Mouse (Mus musculus): Measurements from ENCODE around the gene Arid5b. TPM values are rescaled to one million over a fixed set of nuclear protein-coding genes. Genes with fewer than 3 reads are reported as not detected.

Gene Arid5b
- total RNA-seq, 2 experiments from 2014 or later, result 14.7 to 18.7 TPM

- DNase-seq (ENCODE audit: low spot score in 2 of 2), result no peak
These were observed 186.7 kb downstream of the Arid5b start for GRCm38 (mm10) chr10:68091840-68092239.

DNA sequence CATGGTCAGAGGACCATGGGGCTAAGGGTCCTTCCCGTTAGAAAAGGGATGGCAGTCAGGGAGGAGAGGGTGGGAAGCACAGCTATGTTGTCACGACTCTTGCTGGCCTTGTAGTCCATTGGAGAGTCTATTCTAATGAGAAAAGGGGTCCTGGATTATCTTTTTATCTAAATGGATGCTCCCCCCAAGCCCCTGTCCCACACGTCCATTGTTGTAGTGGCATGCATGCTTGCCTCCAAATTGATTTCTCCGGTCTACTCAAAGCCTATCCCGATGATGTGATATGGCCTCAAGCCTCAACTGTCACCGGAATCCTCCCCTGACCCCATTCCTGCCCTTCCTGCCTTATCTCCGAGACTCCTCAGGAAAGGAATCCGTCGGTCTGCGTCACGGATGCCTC is 187.5 kb downstream of the Arid5b start:
- DNase-seq (ENCODE audit: low spot score in 2 of 2), result no peak

GRCm38 (mm10) chr10:68090544-68090943 is 188.0 kb downstream of the Arid5b start:
- DNase-seq (ENCODE audit: low spot score in 2 of 2), result no peak

GRCm38 (mm10) chr10:68090197-68090535 is 188.4 kb downstream of the Arid5b start:
- DNase-seq (ENCODE audit: low spot score in 2 of 2), result no peak

- DNase-seq (ENCODE audit: low spot score in 2 of 2), result no peak
These were observed 188.9 kb downstream of the Arid5b start for GRCm38 (mm10) chr10:68089435-68090196.

GRCm38 (mm10) chr10:68087722-68088121 is 190.8 kb downstream of the Arid5b start:
- DNase-seq (ENCODE audit: low spot score in 2 of 2), result no peak

- no peak for DNase-seq (ENCODE audit: low spot score in 2 of 2)
These were observed 191.6 kb downstream of the Arid5b start for GRCm38 (mm10) chr10:68086973-68087372.

- DNase-seq (ENCODE audit: low spot score in 2 of 2), result no peak
These were observed 193.0 kb downstream of the Arid5b start for GRCm38 (mm10) chr10:68085574-68085973.

DNA sequence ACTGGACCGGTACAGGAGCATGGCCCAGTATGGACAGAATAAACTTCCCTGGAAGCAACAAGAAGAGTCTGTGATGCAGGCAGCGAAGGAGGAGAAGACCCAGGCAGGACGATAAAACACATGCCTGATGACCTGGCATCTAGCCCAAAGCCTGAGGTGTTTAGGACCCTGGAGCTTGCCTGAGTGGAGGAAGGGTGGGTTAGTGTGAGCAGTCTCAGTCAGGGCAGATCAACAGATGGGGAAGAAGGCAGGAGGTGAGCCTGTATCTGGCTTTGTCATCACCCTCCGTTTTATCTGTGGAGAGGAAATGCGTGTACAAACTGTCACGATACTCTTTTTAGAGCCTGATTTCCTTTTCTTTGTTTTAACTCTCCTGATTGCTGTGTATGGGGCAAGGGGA is 196.8 kb downstream of the Arid5b start:
- DNase-seq (ENCODE audit: low spot score in 2 of 2), result no peak

GRCm38 (mm10) chr10:68079910-68080670 is 198.4 kb downstream of the Arid5b start:
- no peak for DNase-seq (ENCODE audit: low spot score in 2 of 2)

- no peak for DNase-seq (ENCODE audit: low spot score in 2 of 2)
These were observed 199.8 kb downstream of the Arid5b start for GRCm38 (mm10) chr10:68078708-68079107.

GRCm38 (mm10) chr10:68075181-68075580 is 203.4 kb downstream of the Arid5b start:
- DNase-seq (ENCODE audit: low spot score in 2 of 2), result no peak

DNA sequence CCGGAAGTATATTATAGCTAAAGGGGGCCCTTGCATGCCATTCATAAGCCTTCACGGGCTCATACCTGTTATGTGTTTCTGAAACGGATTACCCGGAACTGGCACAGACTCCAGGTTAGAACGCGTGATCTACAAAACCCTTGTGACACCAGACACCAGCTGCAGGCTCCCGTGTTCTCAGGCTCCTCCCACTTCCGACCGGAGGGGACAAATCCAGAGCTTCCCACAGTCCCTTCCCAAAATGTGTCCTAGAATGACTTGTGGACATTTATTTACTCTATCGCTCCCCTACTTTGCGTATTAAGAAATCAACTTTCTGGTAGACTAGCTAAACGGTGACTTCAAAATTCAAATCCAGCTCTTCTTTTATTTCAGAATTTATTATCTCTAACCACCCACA is 204.2 kb downstream of the Arid5b start:
- no peak for DNase-seq (ENCODE audit: low spot score in 2 of 2)

DNA sequence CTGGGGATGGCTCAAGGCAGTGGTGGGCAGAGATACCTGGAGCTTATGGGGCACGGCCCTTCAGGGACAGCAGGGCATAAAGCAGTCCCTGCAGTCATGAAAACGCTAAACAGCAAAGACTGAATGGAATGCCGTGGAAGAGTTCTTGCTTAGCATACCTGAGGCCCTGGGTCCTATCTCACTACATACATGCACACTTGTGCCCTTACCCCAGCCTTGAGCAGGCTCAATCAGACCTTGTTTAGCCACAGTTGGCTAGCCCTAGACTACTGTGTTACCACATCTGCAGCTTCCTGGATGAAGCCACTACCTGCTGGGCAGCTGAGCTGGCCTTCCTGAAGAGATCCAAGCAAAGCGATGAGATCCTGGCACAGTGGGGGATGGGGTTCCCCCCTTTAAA is 205.9 kb downstream of the Arid5b start:
- DNase-seq (ENCODE audit: low spot score in 2 of 2), result no peak

DNA sequence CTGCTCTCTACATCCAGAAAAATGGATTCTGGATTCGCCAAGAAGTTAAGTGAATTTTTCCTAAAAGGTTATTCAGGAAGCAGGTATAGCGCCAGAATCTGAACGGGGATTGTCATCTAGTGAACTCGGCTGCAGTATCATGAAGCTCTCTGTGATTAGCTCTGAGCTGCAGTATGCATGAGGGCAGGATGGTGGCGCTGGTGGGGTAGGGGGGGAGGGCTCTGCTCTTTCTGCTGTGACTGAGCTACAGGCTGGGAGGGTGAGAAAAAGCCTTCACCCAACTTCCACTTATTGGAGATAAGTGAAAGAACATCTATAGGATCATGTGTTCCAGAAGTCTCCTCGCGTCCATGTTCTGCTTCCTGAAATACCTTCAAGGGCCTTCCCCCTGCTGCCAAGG is 207.5 kb downstream of the Arid5b start:
- DNase-seq (ENCODE audit: low spot score in 2 of 2), result no peak

DNA sequence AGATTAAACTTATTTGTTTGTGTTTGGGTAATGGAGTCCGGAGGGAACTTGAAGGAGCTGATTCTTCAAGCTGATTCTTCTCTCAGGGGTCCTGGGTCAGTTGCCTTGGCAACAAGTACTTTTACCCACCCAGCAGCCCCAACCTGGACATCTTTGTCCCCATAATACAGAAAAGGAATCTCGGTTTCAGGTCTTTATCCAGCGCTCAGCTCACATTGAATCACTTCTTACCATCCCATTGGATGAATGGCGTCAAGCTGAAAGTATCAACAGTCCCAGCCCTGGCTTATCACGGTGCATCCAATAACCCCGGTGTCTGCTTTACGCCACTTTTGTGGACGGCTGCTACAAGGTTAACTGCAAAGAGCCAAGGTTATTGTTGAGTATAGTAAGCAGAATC is 210.1 kb downstream of the Arid5b start:
- no peak for DNase-seq (ENCODE audit: low spot score in 2 of 2)

DNA sequence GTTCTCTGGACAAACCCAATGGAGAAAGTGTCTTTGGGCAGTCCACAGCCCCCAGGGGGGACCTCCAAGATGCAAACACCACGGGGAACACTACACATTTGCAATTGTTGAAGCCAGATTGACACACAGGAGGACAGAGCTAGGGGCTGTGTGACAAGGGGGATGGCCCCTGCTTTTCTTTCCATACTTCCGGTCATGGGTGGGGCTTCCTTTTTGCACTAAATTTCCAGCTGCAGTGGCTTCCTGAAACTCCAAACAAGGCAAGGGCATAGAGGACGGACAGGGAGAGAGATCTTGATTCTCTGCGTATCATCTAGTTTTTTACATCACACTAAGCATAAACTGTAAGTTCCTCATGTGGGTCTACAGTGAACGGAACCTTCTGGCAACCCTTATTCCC is 210.6 kb downstream of the Arid5b start:
- no peak for DNase-seq (ENCODE audit: low spot score in 2 of 2)

DNA sequence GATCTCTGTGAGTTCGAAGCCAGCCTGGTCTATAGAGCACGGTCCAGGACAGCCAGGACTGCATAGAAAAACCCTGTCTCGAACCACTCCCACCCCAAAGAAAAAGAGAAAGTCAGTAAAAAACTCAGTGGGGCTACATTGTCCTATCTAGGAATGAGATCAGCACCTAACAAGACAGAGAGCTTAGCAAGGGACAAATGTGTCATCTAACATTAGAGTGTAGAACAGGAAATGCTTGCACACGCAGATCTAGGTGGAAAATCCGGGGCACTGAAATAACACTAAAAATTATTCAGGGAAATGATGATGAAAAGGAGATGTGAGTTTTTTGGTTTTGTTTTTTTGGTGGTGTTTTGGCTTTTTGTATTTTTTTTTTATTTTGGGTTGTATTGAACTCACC is 212.4 kb downstream of the Arid5b start:
- no peak for DNase-seq (ENCODE audit: low spot score in 2 of 2)

DNA sequence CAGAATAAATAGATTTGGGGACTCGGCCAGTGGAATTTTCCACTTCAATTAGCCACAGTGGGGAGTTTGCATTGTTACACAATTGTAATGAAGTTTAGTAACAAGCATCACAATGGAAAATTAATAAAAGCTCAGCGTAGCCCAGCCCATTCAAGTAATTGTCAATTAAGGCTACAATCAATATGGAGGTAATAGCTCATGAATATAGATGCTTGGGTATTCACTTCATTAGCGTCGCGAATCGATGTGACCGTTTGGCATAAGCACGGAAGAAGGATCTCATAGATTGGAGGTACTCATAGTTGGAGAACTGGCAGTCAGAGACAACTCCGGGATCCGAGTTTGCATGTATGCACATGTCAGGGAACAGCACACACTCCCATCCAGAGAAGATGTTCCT is 214.0 kb downstream of the Arid5b start:
- no peak for DNase-seq (ENCODE audit: low spot score in 2 of 2)

GRCm38 (mm10) chr10:68063806-68064545 is 214.6 kb downstream of the Arid5b start:
- no peak for DNase-seq (ENCODE audit: low spot score in 2 of 2)

DNA sequence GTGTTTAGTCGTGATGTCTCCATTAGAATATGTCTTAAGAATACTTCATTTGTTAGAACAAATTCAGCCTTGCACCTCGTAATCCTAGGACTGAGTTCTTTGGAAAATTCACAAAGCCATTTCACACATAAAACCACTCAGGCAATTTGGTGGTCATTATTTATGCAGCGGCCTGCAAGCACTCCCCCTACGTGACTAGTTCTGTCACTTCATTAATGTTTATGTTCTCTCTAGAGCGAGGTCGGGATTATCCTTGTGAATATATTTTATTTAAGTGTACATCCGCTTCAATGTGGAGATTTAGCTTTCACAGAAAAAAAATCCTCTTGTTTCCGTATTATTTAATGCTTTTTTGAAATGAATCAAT is 217.3 kb downstream of the Arid5b start:
- DNase-seq (ENCODE audit: low spot score in 2 of 2), result no peak

- no peak for DNase-seq (ENCODE audit: low spot score in 2 of 2)
These were observed 217.8 kb downstream of the Arid5b start for GRCm38 (mm10) chr10:68060590-68061248.
